In the genomic region with DNA sequence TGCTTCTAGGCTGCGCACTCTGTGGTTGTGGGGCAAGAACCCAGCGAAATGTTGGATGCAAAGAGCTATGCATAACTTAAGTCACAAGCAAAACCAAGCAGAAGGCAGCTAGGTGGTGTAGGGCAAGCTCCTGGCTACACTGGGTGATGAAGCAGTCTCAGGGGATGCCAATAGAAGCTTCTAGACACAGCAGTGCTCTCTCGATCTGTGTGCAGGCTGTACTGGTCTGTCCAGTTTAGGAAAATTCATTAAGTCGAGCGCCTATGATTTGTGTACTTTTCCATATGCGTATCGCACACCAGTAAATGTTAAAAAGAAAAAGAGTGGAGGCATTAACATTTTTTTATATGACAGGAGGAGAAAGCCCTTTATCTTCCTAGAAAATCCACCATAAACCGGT, we compare ENCODE assay signal across 27 mouse cellular contexts.
DNase-seq lines count a peak whose midpoint lies in the region; ATAC-seq lines count a peak whose summit lies in the region.
"Had no signal": no experiment of that assay in that cellular context is flagged by ENCODE, and none has a peak within 500 bp of the region (broad histone marks: within the 10 kb centered on the region; RNA-seq: fewer than 3 reads in every experiment).

No protein-coding gene starts in this region.

- H3K9me3 ChIP-seq in intestine, embryonic 15.5 days, result no peaks in the 10 kb centered on the region
- H3K9me3 ChIP-seq in intestine, embryonic 16.5 days (ENCODE audit: control insufficient read depth, low read length), result no peaks in the 10 kb centered on the region
- H3K9me3 ChIP-seq in limb, embryonic 12.5 days, result no peaks in the 10 kb centered on the region
- no peaks in the 10 kb centered on the region for H3K9me3 ChIP-seq in limb, embryonic 10.5 days (replicated peaks)
- no peaks in the 10 kb centered on the region for H3K9me3 ChIP-seq in limb, embryonic 15.5 days
- H3K9me3 ChIP-seq: embryonic facial prominence, embryonic 12.5 days; forebrain, embryonic 10.5 days; forebrain, embryonic 15.5 days; heart, embryonic 13.5 days; liver, embryonic 13.5 days; midbrain, embryonic 15.5 days had no signal

- 44% methylated on average over 8 of the region's 8 CpGs for WGBS in intestine, embryonic 15.5 days
- 47% methylated on average over 8 of the region's 8 CpGs for WGBS in intestine, embryonic 16.5 days
- 72% methylated on average over 8 of the region's 8 CpGs for WGBS in limb, embryonic 12.5 days
- 76% methylated on average over 8 of the region's 8 CpGs for WGBS in limb, embryonic 10.5 days
- 52% methylated on average over 8 of the region's 8 CpGs for WGBS in limb, embryonic 15.5 days

- no peak for DNase-seq in limb, embryonic 10.5 days (ENCODE audit: low spot score)
- no peak for DNase-seq in cerebellum, postnatal 10 days
- no peak for DNase-seq in spleen, postnatal 36 days (ENCODE audit: low spot score in 2 of 2)
- DNase-seq: adrenal gland, postnatal 10 days; cerebellum, adult 8-10 months; cerebellum, postnatal 36 days; gastrocnemius, postnatal 36 days; heart, postnatal 10 days; kidney, adult 2 months; layer of hippocampus, adult 9-11 months; liver, embryonic 13.5 days; lung, adult 18-20 months; lung, postnatal 14 days; right cerebral cortex, postnatal 25 days; thymus, postnatal 14 days had no signal

- no peak overlapping the region for H3K9ac ChIP-seq in intestine, embryonic 15.5 days
- H3K9ac ChIP-seq in intestine, embryonic 16.5 days (ENCODE audit: low read depth, low read length), result no peak overlapping the region
- no peak overlapping the region for H3K9ac ChIP-seq in limb, embryonic 12.5 days (replicated peaks)
- H3K9ac ChIP-seq in limb, embryonic 15.5 days, result no peak overlapping the region
- H3K9ac ChIP-seq: embryonic facial prominence, embryonic 12.5 days; forebrain, embryonic 15.5 days; heart, embryonic 13.5 days; hindbrain, embryonic 14.5 days; liver, embryonic 13.5 days; midbrain, embryonic 15.5 days had no signal

- H3K4me3 ChIP-seq in intestine, embryonic 15.5 days (replicated peaks), result no peak overlapping the region
- H3K4me3 ChIP-seq in intestine, embryonic 16.5 days (ENCODE audit: low read length), result no peak overlapping the region
- H3K4me3 ChIP-seq in limb, embryonic 12.5 days (replicated peaks), result no peak overlapping the region
- H3K4me3 ChIP-seq in limb, embryonic 10.5 days, result no peak overlapping the region
- H3K4me3 ChIP-seq in limb, embryonic 15.5 days, result no peak overlapping the region
- H3K4me3 ChIP-seq: embryonic facial prominence, embryonic 12.5 days; forebrain, embryonic 10.5 days; forebrain, embryonic 15.5 days; heart, adult 2 months; heart, embryonic 13.5 days; liver, embryonic 13.5 days; midbrain, embryonic 15.5 days had no signal

- H3K4me2 ChIP-seq in intestine, embryonic 15.5 days (replicated peaks), result peak overlapping the region; percentile 17; the same call in 1 of the 2 replicates
- no peak overlapping the region for H3K4me2 ChIP-seq in intestine, embryonic 16.5 days (ENCODE audit: low read depth, low read length)
- H3K4me2 ChIP-seq in limb, embryonic 12.5 days, result peak overlapping the region; percentile 45; the same call in 1 of the 2 replicates
- peak overlapping the region; percentile 39; the same call in 1 of the 2 replicates for H3K4me2 ChIP-seq in limb, embryonic 15.5 days
- H3K4me2 ChIP-seq: embryonic facial prominence, embryonic 12.5 days; forebrain, embryonic 15.5 days; heart, embryonic 13.5 days; hindbrain, embryonic 14.5 days; liver, embryonic 13.5 days; midbrain, embryonic 15.5 days had no signal

- peaks cover 8% of the 10 kb centered on the region; the same call in 1 of the 2 replicates for H3K4me1 ChIP-seq in intestine, embryonic 15.5 days (replicated peaks)
- H3K4me1 ChIP-seq in intestine, embryonic 16.5 days (ENCODE audit: control insufficient read depth, insufficient read depth, low read length), result 0 out of 2 replicates have a peak, but pooled peaks cover 2% of the 10 kb centered on the region
- peaks cover 42% of the 10 kb centered on the region for H3K4me1 ChIP-seq in limb, embryonic 12.5 days (replicated peaks)
- H3K4me1 ChIP-seq in limb, embryonic 10.5 days, result peaks cover 59% of the 10 kb centered on the region
- H3K4me1 ChIP-seq in limb, embryonic 15.5 days, result peaks cover 36% of the 10 kb centered on the region
- H3K4me1 ChIP-seq: forebrain, embryonic 15.5 days; liver, embryonic 13.5 days; midbrain, embryonic 15.5 days had no signal

- no peaks in the 10 kb centered on the region for H3K36me3 ChIP-seq in intestine, embryonic 15.5 days
- no peaks in the 10 kb centered on the region for H3K36me3 ChIP-seq in intestine, embryonic 16.5 days (ENCODE audit: control insufficient read depth, insufficient read depth, low read length)
- no peaks in the 10 kb centered on the region for H3K36me3 ChIP-seq in limb, embryonic 12.5 days
- no peaks in the 10 kb centered on the region for H3K36me3 ChIP-seq in limb, embryonic 10.5 days
- H3K36me3 ChIP-seq in limb, embryonic 15.5 days, result no peaks in the 10 kb centered on the region
- H3K36me3 ChIP-seq: embryonic facial prominence, embryonic 12.5 days; forebrain, embryonic 10.5 days; forebrain, embryonic 15.5 days; heart, embryonic 13.5 days; liver, embryonic 13.5 days; midbrain, embryonic 15.5 days had no signal

- ATAC-seq in intestine, embryonic 15.5 days, result no peak
- no peak for ATAC-seq in intestine, embryonic 16.5 days
- ATAC-seq in limb, embryonic 12.5 days (ENCODE audit: insufficient number of reproducible peaks, insufficient read depth, low FRiP score, low TSS enrichment, low read depth), result no peak
- ATAC-seq in limb, embryonic 15.5 days (ENCODE audit: insufficient number of reproducible peaks, low FRiP score, low TSS enrichment, low read depth), result no peak
- ATAC-seq: forebrain, embryonic 15.5 days; midbrain, embryonic 15.5 days; Patski had no signal

- no peaks in the 10 kb centered on the region; the same call in 1 of the 2 replicates for H3K27me3 ChIP-seq in intestine, embryonic 15.5 days (replicated peaks)
- 0 out of 2 replicates have a peak, but pooled peaks cover 3% of the 10 kb centered on the region for H3K27me3 ChIP-seq in intestine, embryonic 16.5 days (replicated peaks; ENCODE audit: control insufficient read depth, insufficient read depth, low read length)
- peaks cover 80% of the 10 kb centered on the region for H3K27me3 ChIP-seq in limb, embryonic 12.5 days
- peaks cover 76% of the 10 kb centered on the region for H3K27me3 ChIP-seq in limb, embryonic 10.5 days (ENCODE audit: low read depth, poor library complexity, severe bottlenecking)
- H3K27me3 ChIP-seq in limb, embryonic 15.5 days, result peaks cover 33% of the 10 kb centered on the region
- H3K27me3 ChIP-seq: forebrain, embryonic 15.5 days; liver, embryonic 13.5 days; midbrain, embryonic 15.5 days; Patski had no signal

- no peak overlapping the region for H3K27ac ChIP-seq in intestine, embryonic 15.5 days
- no peak overlapping the region for H3K27ac ChIP-seq in intestine, embryonic 16.5 days (ENCODE audit: low read length)
- H3K27ac ChIP-seq in limb, embryonic 12.5 days, result no peak overlapping the region
- no peak overlapping the region for H3K27ac ChIP-seq in limb, embryonic 10.5 days
- peak overlapping the region; percentile 63; the same call in 1 of the 2 replicates for H3K27ac ChIP-seq in limb, embryonic 15.5 days
- H3K27ac ChIP-seq: forebrain, embryonic 10.5 days; forebrain, embryonic 15.5 days; heart, adult 2 months; heart, embryonic 13.5 days; hindbrain, embryonic 14.5 days; liver, embryonic 13.5 days; midbrain, embryonic 15.5 days had no signal
